Mouse (Mus musculus) embryo, embryonic 9.5 days (tissue): Measurements from ENCODE around the gene Clstn2.

Experiments
- DNase-seq: peaks from one replicate; pipeline ENCODE4 v3.0.0-alpha.2; 2017; ENCODE audit errors: extremely low spot score

Gene Clstn2

GRCm38 (mm10) chr9:97474896-97475295, 558.1 kb downstream of the Clstn2 start:
- DNase-seq = no peak

GRCm38 (mm10) chr9:97471014-97471591, 561.9 kb downstream of the Clstn2 start:
- no peak for DNase-seq

GRCm38 (mm10) chr9:97460452-97460851, 572.5 kb downstream of the Clstn2 start:
- no peak for DNase-seq

- DNase-seq = no peak
Observed at GRCm38 (mm10) chr9:97459745-97460144, 573.2 kb downstream of the Clstn2 start.

GRCm38 (mm10) chr9:97449316-97450050, 583.5 kb downstream of the Clstn2 start:
- DNase-seq = no peak

- DNase-seq = no peak
Observed at GRCm38 (mm10) chr9:97439872-97440636, 592.9 kb downstream of the Clstn2 start.

- DNase-seq = no peak
Observed at GRCm38 (mm10) chr9:97434666-97435065, 598.3 kb downstream of the Clstn2 start.

- no peak for DNase-seq
Observed at GRCm38 (mm10) chr9:97429885-97430449, 603.0 kb downstream of the Clstn2 start.

- no peak for DNase-seq
Observed at GRCm38 (mm10) chr9:97428127-97428526, 604.9 kb downstream of the Clstn2 start.

GRCm38 (mm10) chr9:97420896-97421295, 612.1 kb downstream of the Clstn2 start:
- no peak for DNase-seq

GRCm38 (mm10) chr9:97414876-97415668, 617.9 kb downstream of the Clstn2 start:
- DNase-seq = no peak

- no peak for DNase-seq
Observed at GRCm38 (mm10) chr9:97408142-97408541, 624.8 kb downstream of the Clstn2 start.
